Mouse (Mus musculus) lung, embryonic 14.5 days (tissue): ENCODE results near the gene Dap3. TPM values are rescaled to one million over a fixed set of nuclear protein-coding genes. Genes with fewer than 3 reads are reported as not detected.
"Not testable (repeated sequence)": the region's sequence is repeated elsewhere in the genome, so short reads cannot be mapped to it uniquely, and the experiment has no call there.

Experiments used
- ATAC-seq: fragments of 200-750 bp; cut with Nextera tagmentation; 2 replicates; pipeline ENCODE4 v1.8.0; 2017; ENCODE audit warnings: mild to moderate bottlenecking, moderate TSS enrichment, moderate library complexity; ENCODE audit not compliant: insufficient read depth
- DNase-seq: peaks from one replicate; pipeline ENCODE4 v3.0.0-alpha.2; 2015
- H3K27ac ChIP-seq: fragments of 300-500 bp; sonication (generic); 2 replicates; pipeline ENCODE4 v1.5.1; 2014; ENCODE audit warnings: low read depth, mild to moderate bottlenecking, moderate library complexity
- H3K27me3 ChIP-seq: fragments of 300-500 bp; sonication (generic); 2 replicates; pipeline ENCODE4 v1.6.1; 2014; ENCODE audit warnings: low read length, control low read depth; ENCODE audit not compliant: insufficient read depth
- H3K36me3 ChIP-seq: fragments of 300-500 bp; sonication (generic); 2 replicates; pipeline ENCODE4 v1.6.1; 2014; ENCODE audit warnings: control low read depth; ENCODE audit not compliant: insufficient read depth
- H3K4me1 ChIP-seq: fragments of 300-500 bp; sonication (generic); 2 replicates; pipeline ENCODE4 v1.6.1; 2014; ENCODE audit warnings: antibody characterized with exemption, control low read depth; ENCODE audit not compliant: insufficient read depth
- H3K4me2 ChIP-seq: fragments of 300-500 bp; sonication (generic); 2 replicates; pipeline ENCODE4 v1.6.1; 2014; ENCODE audit warnings: mild to moderate bottlenecking
- H3K4me3 ChIP-seq: fragments of 300-500 bp; sonication (generic); 2 replicates; pipeline ENCODE4 v1.5.1; 2014; ENCODE audit warnings: low read depth, low read length
- H3K9ac ChIP-seq: fragments of 300-500 bp; sonication (generic); 2 replicates; pipeline ENCODE4 v1.6.1; 2014
- H3K9me3 ChIP-seq: fragments of 300-500 bp; sonication (generic); 2 replicates; pipeline ENCODE4 v1.6.1; 2016; ENCODE audit warnings: low read depth, low read length, control low read depth
- CTCF ChIP-seq: IDR thresholded peaks from 2 replicates; pipeline ENCODE4 v1.5.1; 2016; ENCODE audit warnings: antibody characterized with exemption, low read depth
- WGBS: fragments of 180-500 bp; shearing (Covaris S2); extraction: QIAGEN DNeasy Blood & Tissue Kit; methylation state at CpG from one replicate; pipeline ENCODE4 v1.1.7; 2014; 5-methylcytosine and 5-hydroxymethylcytosine counted together
- polyA plus RNA-seq: library from polyadenylated mRNA; unstranded; fragments of >200 nt; fragmentation: Nextera tagmentation; extraction: Ambion mirVana; gene quantifications from 2 replicates; pipeline ENCODE4 v1.2.1, GENCODE M21; 2014

Dap3 gene
- polyA plus RNA-seq: 126 and 139 TPM in 2 replicates

- ATAC-seq (peak; percentile 83), DNase-seq (peak; percentile 77)
- H3K4me2 ChIP-seq: peak within 1 kb of the TSS; percentile 81
- H3K36me3 ChIP-seq: no peaks in the 10 kb centered on the region
- H3K27me3 ChIP-seq: no peaks in the 10 kb centered on the region
- WGBS: under 1% methylated on average over 33 of the region's 64 CpGs
- TF ChIP-seq CTCF: peak; percentile 57
- peak within 1 kb of the TSS; percentile 98 for H3K9ac ChIP-seq
- peak within 1 kb of the TSS; percentile 86 for H3K4me3 ChIP-seq
- peaks cover 15% of the 10 kb centered on the region; the same call in 1 of the 2 replicates for H3K4me1 ChIP-seq
- no peaks in the 10 kb centered on the region for H3K9me3 ChIP-seq
- peak within 1 kb of the TSS; percentile 99 for H3K27ac ChIP-seq
These were observed at the start of gene Dap3, which contains the start of gene Ash1l for GRCm38 (mm10) chr3:88950576-88951326. Gene Dap3 (minus strand): TSS chr3:88951181. Gene Ash1l (plus strand): TSS chr3:88950622.

- Histone ChIP-seq H3K9ac (no peak overlapping the region), H3K4me3 (no peak overlapping the region), H3K27me3 (no peaks in the 10 kb centered on the region), H3K9me3 (no peaks in the 10 kb centered on the region), H3K36me3 (peaks cover 15% of the 10 kb centered on the region; the same call in 1 of the 2 replicates), H3K27ac (no peak overlapping the region), H3K4me2 (no peak overlapping the region), H3K4me1 (no peaks in the 10 kb centered on the region)
- WGBS: 84% methylated on average over 2 of the region's 2 CpGs
- ATAC-seq (no peak), DNase-seq (no peak)
- no peak for TF ChIP-seq CTCF
These were observed 41.8 kb upstream of the Dap3 start for GRCm38 (mm10) chr3:88992793-88993192.

GRCm38 (mm10) chr3:88983921-88984381 lies 33.0 kb upstream of the Dap3 start:
- Histone ChIP-seq H3K4me2 (no peak overlapping the region), H3K4me3 (no peak overlapping the region), H3K9ac (no peak overlapping the region), H3K36me3 (peaks cover 52% of the 10 kb centered on the region), H3K4me1 (no peaks in the 10 kb centered on the region), H3K9me3 (no peaks in the 10 kb centered on the region), H3K27ac (no peak overlapping the region), H3K27me3 (no peaks in the 10 kb centered on the region)
- no peak for ATAC-seq
- TF ChIP-seq CTCF: no peak
- DNase-seq: no peak
- WGBS: 68% methylated on average over 4 of the region's 4 CpGs

GRCm38 (mm10) chr3:88981206-88982010 lies 30.4 kb upstream of the Dap3 start:
- peaks cover 48% of the 10 kb centered on the region for H3K36me3 ChIP-seq
- no peak for DNase-seq

GRCm38 (mm10) chr3:88975012-88975411 lies 24.0 kb upstream of the Dap3 start:
- 70% methylated on average over 2 of the region's 2 CpGs for WGBS
- DNase-seq (no peak), ATAC-seq (no peak)
- Histone ChIP-seq H3K4me2 (no peak overlapping the region), H3K4me3 (no peak overlapping the region), H3K9ac (no peak overlapping the region), H3K27me3 (no peaks in the 10 kb centered on the region), H3K9me3 (no peaks in the 10 kb centered on the region), H3K36me3 (peaks cover 3% of the 10 kb centered on the region; the same call in 1 of the 2 replicates), H3K4me1 (no peaks in the 10 kb centered on the region), H3K27ac (no peak overlapping the region)
- no peak for TF ChIP-seq CTCF

More at GRCm38 (mm10) chr3:88981206-88982010, 30.4 kb upstream of the Dap3 start:
- Histone ChIP-seq H3K4me1 (no peaks in the 10 kb centered on the region), H3K27me3 (no peaks in the 10 kb centered on the region), H3K4me2 (no peak overlapping the region), H3K9ac (no peak overlapping the region), H3K9me3 (no peaks in the 10 kb centered on the region), H3K27ac (no peak overlapping the region), H3K4me3 (no peak overlapping the region)
- WGBS: 94% methylated on average over 8 of the region's 8 CpGs
- no peak for ATAC-seq
- TF ChIP-seq CTCF: no peak

- not testable (repeated sequence) for ATAC-seq, H3K27me3 ChIP-seq, H3K4me2 ChIP-seq, H3K9ac ChIP-seq, H3K27ac ChIP-seq, DNase-seq, H3K4me3 ChIP-seq, H3K9me3 ChIP-seq, H3K4me1 ChIP-seq
- peaks cover 15% of the 10 kb centered on the region for H3K36me3 ChIP-seq
These were observed 12.2 kb upstream of the Dap3 start for GRCm38 (mm10) chr3:88963211-88963610.

GRCm38 (mm10) chr3:88953736-88954135 lies 2.8 kb upstream of the Dap3 start:
- Histone ChIP-seq H3K9ac (no peak overlapping the region), H3K4me1 (peaks cover 5% of the 10 kb centered on the region; the same call in 1 of the 2 replicates), H3K4me3 (no peak overlapping the region), H3K36me3 (no peaks in the 10 kb centered on the region), H3K9me3 (no peaks in the 10 kb centered on the region), H3K4me2 (no peak overlapping the region), H3K27ac (no peak overlapping the region), H3K27me3 (no peaks in the 10 kb centered on the region)
- DNase-seq (no peak), ATAC-seq (no peak)
- TF ChIP-seq CTCF: no peak
